Mouse (Mus musculus): Measurements from ENCODE around the gene Mex3d.
"Not testable (repeated sequence)": the region's sequence is repeated elsewhere in the genome, so short reads cannot be mapped to it uniquely, and the experiment has no call there.

The Mex3d gene

GRCm38 (mm10) chr10:80356737-80357136, 30.7 kb downstream of the Mex3d start:
- no peak for DNase-seq (ENCODE audit: inconsistent ontology term)

GRCm38 (mm10) chr10:80356001-80356682, 31.3 kb downstream of the Mex3d start, which contains the start of gene Plk5:
Plk5 (plus strand) TSS chr10:80356459.
- DNase-seq (ENCODE audit: inconsistent ontology term) = no peak

GRCm38 (mm10) chr10:80355431-80355830, 32.0 kb downstream of the Mex3d start:
- DNase-seq (ENCODE audit: inconsistent ontology term) = no peak

GRCm38 (mm10) chr10:80352727-80353126, 34.7 kb downstream of the Mex3d start:
- no peak for DNase-seq (ENCODE audit: inconsistent ontology term)

- no peak for DNase-seq (ENCODE audit: inconsistent ontology term)
Observed at GRCm38 (mm10) chr10:80351896-80352295, 35.6 kb downstream of the Mex3d start.

- DNase-seq (ENCODE audit: inconsistent ontology term) = peak; percentile 77
Observed at GRCm38 (mm10) chr10:80350292-80350691, 37.2 kb downstream of the Mex3d start.

GRCm38 (mm10) chr10:80348981-80349380, 38.5 kb downstream of the Mex3d start:
- peak; percentile 59 for DNase-seq (ENCODE audit: inconsistent ontology term)

- peak; percentile 78 for DNase-seq (ENCODE audit: inconsistent ontology term)
Observed at GRCm38 (mm10) chr10:80348244-80348781, 39.1 kb downstream of the Mex3d start, which contains the start of gene Adamtsl5. Adamtsl5 (minus strand) TSS chr10:80348412.

GRCm38 (mm10) chr10:80347514-80347967, 39.9 kb downstream of the Mex3d start:
- DNase-seq (ENCODE audit: inconsistent ontology term) = peak; percentile 19

GRCm38 (mm10) chr10:80345929-80346328, 41.5 kb downstream of the Mex3d start:
- DNase-seq (ENCODE audit: inconsistent ontology term) = not testable (repeated sequence)

GRCm38 (mm10) chr10:80345122-80345521, 42.3 kb downstream of the Mex3d start:
- DNase-seq (ENCODE audit: inconsistent ontology term) = no peak

GRCm38 (mm10) chr10:80344131-80344661, 43.3 kb downstream of the Mex3d start:
- DNase-seq (ENCODE audit: inconsistent ontology term) = no peak

GRCm38 (mm10) chr10:80343425-80343895, 44.0 kb downstream of the Mex3d start:
- DNase-seq (ENCODE audit: inconsistent ontology term) = no peak

- peak; percentile 91 for DNase-seq (ENCODE audit: inconsistent ontology term)
Observed at GRCm38 (mm10) chr10:80342749-80343424, 44.6 kb downstream of the Mex3d start.

GRCm38 (mm10) chr10:80342305-80342748, 45.1 kb downstream of the Mex3d start:
- DNase-seq (ENCODE audit: inconsistent ontology term) = no peak

GRCm38 (mm10) chr10:80341491-80342304, 45.8 kb downstream of the Mex3d start:
- no peak for DNase-seq (ENCODE audit: inconsistent ontology term)

- no peak for DNase-seq (ENCODE audit: inconsistent ontology term)
Observed at GRCm38 (mm10) chr10:80341026-80341425, 46.4 kb downstream of the Mex3d start.

- peak; percentile 81 for DNase-seq (ENCODE audit: inconsistent ontology term)
Observed at GRCm38 (mm10) chr10:80339941-80340750, 47.3 kb downstream of the Mex3d start.

GRCm38 (mm10) chr10:80336263-80336662, 51.2 kb downstream of the Mex3d start:
- no peak for DNase-seq (ENCODE audit: inconsistent ontology term)

GRCm38 (mm10) chr10:80332525-80332989, 54.9 kb downstream of the Mex3d start:
- DNase-seq (ENCODE audit: inconsistent ontology term) = peak; percentile 70

Measured in Muller cell, postnatal 12 days (primary cell).